Mouse (Mus musculus) limb, embryonic 10.5 days (tissue): ENCODE results near the gene Olfr437. TPM values are rescaled to one million over a fixed set of nuclear protein-coding genes. Genes with fewer than 3 reads are reported as not detected.

Experiments
- polyA plus RNA-seq: library from polyadenylated mRNA; unstranded; fragments of >200 nt; fragmentation: Nextera tagmentation; extraction: Ambion mirVana; gene quantifications from 2 replicates; pipeline ENCODE4 v1.2.1, GENCODE M21; 2016

The Olfr437 gene
- polyA plus RNA-seq, 1 experiment from 2014 or later: not detected

Other genes with a start within 250 kb of the Olfr437 start
- not detected in 2 replicates for gene Olfr446, start 241.9 kb upstream of the Olfr437 start, polyA plus RNA-seq
- gene Olfr444, start 214.2 kb upstream of the Olfr437 start, polyA plus RNA-seq: not detected in 2 replicates
- gene Olfr441, start 56.9 kb upstream of the Olfr437 start, polyA plus RNA-seq: not detected in 2 replicates
- gene Olfr237-ps1, start 16.7 kb upstream of the Olfr437 start, polyA plus RNA-seq: not detected in 2 replicates
- gene Olfr13, start 8.9 kb downstream of the Olfr437 start, polyA plus RNA-seq: not detected in 2 replicates
- gene Olfr435, start 33.9 kb downstream of the Olfr437 start, polyA plus RNA-seq: not detected in 2 replicates
- gene Olfr434, start 49.7 kb downstream of the Olfr437 start, polyA plus RNA-seq: not detected in 2 replicates
- not detected in 2 replicates for gene Olfr47, start 68.2 kb downstream of the Olfr437 start, polyA plus RNA-seq
- 6.9 and 8.1 TPM in 2 replicates for gene Arhgef5, start 102.3 kb downstream of the Olfr437 start, polyA plus RNA-seq
- not detected in 2 replicates for gene Nobox, start 146.3 kb downstream of the Olfr437 start, polyA plus RNA-seq